Mouse (Mus musculus) limb, embryonic 14.5 days (tissue): ENCODE data around the gene Gm8369. TPM values are rescaled to one million over a fixed set of nuclear protein-coding genes. Genes with fewer than 3 reads are reported as not detected.
"Not testable (repeated sequence)": the region's sequence is repeated elsewhere in the genome, so short reads cannot be mapped to it uniquely, and the experiment has no call there.

Experiments
- ATAC-seq: fragments of 200-750 bp; cut with Nextera tagmentation; 2 replicates; pipeline ENCODE4 v1.8.0; 2017; ENCODE audit warnings: low read depth, moderate number of reproducible peaks, moderate TSS enrichment; ENCODE audit not compliant: low FRiP score
- DNase-seq: peaks from one replicate; pipeline ENCODE4 v3.0.0-alpha.2; 2015; ENCODE audit warnings: low spot score
- H3K27ac ChIP-seq: fragments of 300-500 bp; sonication (generic); replicated peaks from 2 replicates; pipeline ENCODE4 v1.5.1; 2014; ENCODE audit warnings: low read depth, mild to moderate bottlenecking, low read length, moderate library complexity, mixed read lengths
- H3K27me3 ChIP-seq: fragments of 300-500 bp; sonication (generic); 2 replicates; pipeline ENCODE4 v1.6.1; 2014; ENCODE audit warnings: low read length, mixed read lengths; ENCODE audit not compliant: control insufficient read depth, insufficient read depth
- H3K36me3 ChIP-seq: fragments of 300-500 bp; sonication (generic); 2 replicates; pipeline ENCODE4 v1.6.1; 2014; ENCODE audit warnings: mild to moderate bottlenecking, low read length, moderate library complexity, mixed read lengths; ENCODE audit not compliant: control insufficient read depth, insufficient read depth
- H3K4me1 ChIP-seq: fragments of 300-500 bp; sonication (generic); 2 replicates; pipeline ENCODE4 v1.6.1; 2014; ENCODE audit warnings: antibody characterized with exemption, low read length, mixed read lengths; ENCODE audit not compliant: control insufficient read depth, insufficient read depth
- H3K4me2 ChIP-seq: fragments of 300-500 bp; sonication (generic); replicated peaks from 2 replicates; pipeline ENCODE4 v1.6.1; 2014; ENCODE audit warnings: low read depth, mild to moderate bottlenecking, low read length, moderate library complexity; ENCODE audit not compliant: severe bottlenecking
- H3K4me3 ChIP-seq: fragments of 300-500 bp; sonication (generic); replicated peaks from 2 replicates; pipeline ENCODE4 v1.5.1; 2014; ENCODE audit warnings: low read length
- H3K9ac ChIP-seq: fragments of 300-500 bp; sonication (generic); 2 replicates; pipeline ENCODE4 v1.6.1; 2014; ENCODE audit warnings: mild to moderate bottlenecking, low read depth, low read length, moderate library complexity; ENCODE audit not compliant: severe bottlenecking
- H3K9me3 ChIP-seq: fragments of 300-500 bp; sonication (generic); 2 replicates; pipeline ENCODE4 v1.6.1; 2016; ENCODE audit warnings: low read length; ENCODE audit not compliant: control insufficient read depth
- POLR2A ChIP-seq: fragments of 200-500 bp; IDR thresholded peaks from 2 replicates; pipeline ENCODE4 v1.8.0; 2012; ENCODE audit warnings: inconsistent platforms, mild to moderate bottlenecking, moderate library complexity, borderline replicate concordance; ENCODE audit not compliant: insufficient read depth, insufficient read length; ENCODE audit errors: extremely low read depth
- WGBS: fragments of 180-500 bp; shearing (Covaris S2); extraction: QIAGEN DNeasy Blood & Tissue Kit; methylation state at CpG from one replicate; pipeline ENCODE4 v1.1.7; 2014; 5-methylcytosine and 5-hydroxymethylcytosine counted together
- polyA plus RNA-seq, 2 experiments: library from polyadenylated mRNA; depleted of rRNA in 1 of 2; stranded (reverse) in 1 of 2; unstranded in 1 of 2; fragments of >200 nt; fragmentation: Nextera tagmentation in 1 of 2; extraction: Ambion mirVana in 1 of 2; gene quantifications; 2 replicates each; pipeline versions ENCODE4 v1.2.1 to v1.2.3; 2012 to 2014

Gm8369 gene
- polyA plus RNA-seq, 2 experiments, result 0.11 TPM; not detected in 1

DNA sequence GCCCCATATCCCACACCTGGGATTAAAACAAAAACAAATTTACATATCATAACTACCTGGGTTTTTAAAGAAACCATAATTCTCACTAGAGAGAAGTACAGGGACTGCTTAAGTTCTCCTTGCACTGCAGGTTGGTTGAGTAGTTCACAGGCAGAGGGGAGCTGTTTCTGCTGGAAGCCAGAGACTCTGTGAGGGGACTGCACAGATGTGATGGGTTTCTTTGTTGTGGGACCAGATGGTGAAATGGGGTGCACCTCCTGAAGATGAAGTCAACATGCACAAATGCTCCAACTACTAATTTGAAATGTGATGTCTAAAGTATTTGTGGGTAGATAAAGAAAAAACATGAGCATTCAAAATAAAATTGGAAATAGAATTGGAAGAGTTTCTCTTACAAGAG is 62.2 kb downstream of the Gm8369 start:
- no peak overlapping the region for H3K4me3 ChIP-seq
- H3K4me1 ChIP-seq, result no peaks in the 10 kb centered on the region
- no peak for TF ChIP-seq POLR2A
- no peaks in the 10 kb centered on the region for H3K9me3 ChIP-seq
- no peak overlapping the region for H3K4me2 ChIP-seq
- no peak overlapping the region for H3K9ac ChIP-seq
- ATAC-seq, result no peak
- H3K27ac ChIP-seq, result no peak overlapping the region
- no peaks in the 10 kb centered on the region for H3K36me3 ChIP-seq
- no peaks in the 10 kb centered on the region for H3K27me3 ChIP-seq
- no peak for DNase-seq

DNA sequence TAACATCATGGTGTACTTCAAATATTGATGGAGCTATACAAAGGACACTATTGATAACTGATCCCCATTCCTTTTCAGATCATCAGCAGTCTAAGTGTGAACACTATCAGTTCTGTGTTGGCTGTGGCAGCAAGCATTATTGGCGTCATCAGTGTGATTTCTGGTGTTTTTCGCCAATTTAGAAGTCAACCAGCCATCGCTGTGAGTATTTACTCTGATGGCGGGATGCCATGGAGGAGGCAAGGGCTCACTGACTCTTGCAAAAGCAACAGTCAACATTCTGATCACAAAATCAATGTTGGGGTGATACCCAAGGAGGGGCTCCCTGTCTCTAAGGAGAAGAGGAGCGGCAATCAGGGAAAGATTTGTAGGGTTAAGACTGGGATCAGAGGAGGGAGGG is 69.0 kb downstream of the Gm8369 start:
- DNase-seq, result no peak

GRCm38 (mm10) chr19:11559560-11559959 is 73.8 kb downstream of the Gm8369 start:
- not testable (repeated sequence) for H3K36me3 ChIP-seq, H3K27me3 ChIP-seq, H3K9ac ChIP-seq, ATAC-seq, DNase-seq, H3K4me3 ChIP-seq, H3K4me1 ChIP-seq, H3K9me3 ChIP-seq, H3K4me2 ChIP-seq, H3K27ac ChIP-seq

More for the DNA sequence above, 69.0 kb downstream of the Gm8369 start:
- 88% methylated on average over 5 of the region's 5 CpGs for WGBS
- H3K27ac ChIP-seq, result no peak overlapping the region
- TF ChIP-seq POLR2A, result no peak
- no peak overlapping the region for H3K9ac ChIP-seq
- H3K4me3 ChIP-seq, result no peak overlapping the region
- ATAC-seq, result no peak
- H3K27me3 ChIP-seq, result no peaks in the 10 kb centered on the region
- no peaks in the 10 kb centered on the region for H3K4me1 ChIP-seq
- H3K4me2 ChIP-seq, result no peak overlapping the region
- no peaks in the 10 kb centered on the region for H3K9me3 ChIP-seq
- H3K36me3 ChIP-seq, result no peaks in the 10 kb centered on the region

Other genes with a start within 250 kb of the Gm8369 start
- not detected in 2 replicates for gene Ms4a1, start 219.7 kb upstream of the Gm8369 start, polyA plus RNA-seq (2012; rRNA removed)
- not detected in 2 replicates for gene Ms4a1, start 219.7 kb upstream of the Gm8369 start, polyA plus RNA-seq (2014; fragmentation: Nextera tagmentation; extraction: Ambion mirVana)
- gene Ms4a5, start 202.1 kb upstream of the Gm8369 start, polyA plus RNA-seq (2012; rRNA removed), result not detected in 2 replicates
- gene Ms4a5, start 202.1 kb upstream of the Gm8369 start, polyA plus RNA-seq (2014; fragmentation: Nextera tagmentation; extraction: Ambion mirVana), result not detected in 2 replicates
- gene Ms4a14, start 171.5 kb upstream of the Gm8369 start, polyA plus RNA-seq (2012; rRNA removed), result 0.35 and 0.41 TPM in 2 replicates
- 0.10 and 0.11 TPM in 2 replicates for gene Ms4a14, start 171.5 kb upstream of the Gm8369 start, polyA plus RNA-seq (2014; fragmentation: Nextera tagmentation; extraction: Ambion mirVana)
- gene Ms4a7, start 149.8 kb upstream of the Gm8369 start, polyA plus RNA-seq (2012; rRNA removed), result 4.6 and 5.7 TPM in 2 replicates
- 11.2 and 12.3 TPM in 2 replicates for gene Ms4a7, start 149.8 kb upstream of the Gm8369 start, polyA plus RNA-seq (2014; fragmentation: Nextera tagmentation; extraction: Ambion mirVana)
- gene Ms4a4a, start 110.4 kb upstream of the Gm8369 start, polyA plus RNA-seq (2012; rRNA removed), result 1.2 and 1.9 TPM in 2 replicates
- 3.3 and 4.4 TPM in 2 replicates for gene Ms4a4a, start 110.4 kb upstream of the Gm8369 start, polyA plus RNA-seq (2014; fragmentation: Nextera tagmentation; extraction: Ambion mirVana)
- gene Ms4a4c, start 81.2 kb upstream of the Gm8369 start, polyA plus RNA-seq (2012; rRNA removed), result 0.49 and 0.60 TPM in 2 replicates
- gene Ms4a4c, start 81.2 kb upstream of the Gm8369 start, polyA plus RNA-seq (2014; fragmentation: Nextera tagmentation; extraction: Ambion mirVana), result 0.69 and 2.2 TPM in 2 replicates
- gene Ms4a4b, start 42.4 kb upstream of the Gm8369 start, polyA plus RNA-seq (2012; rRNA removed), result 0.06 TPM in 1 of 2 replicates, not detected in the other
- gene Ms4a4b, start 42.4 kb upstream of the Gm8369 start, polyA plus RNA-seq (2014; fragmentation: Nextera tagmentation; extraction: Ambion mirVana), result 0.19 and 0.26 TPM in 2 replicates
- 4.2 and 7.2 TPM in 2 replicates for gene Ms4a6c, start 16.6 kb upstream of the Gm8369 start, polyA plus RNA-seq (2012; rRNA removed)
- 6.8 and 9.4 TPM in 2 replicates for gene Ms4a6c, start 16.6 kb upstream of the Gm8369 start, polyA plus RNA-seq (2014; fragmentation: Nextera tagmentation; extraction: Ambion mirVana)
- 6.0 and 6.9 TPM in 2 replicates for gene Ms4a6b, start 30.6 kb downstream of the Gm8369 start, polyA plus RNA-seq (2012; rRNA removed)
- gene Ms4a6b, start 30.6 kb downstream of the Gm8369 start, polyA plus RNA-seq (2014; fragmentation: Nextera tagmentation; extraction: Ambion mirVana), result 9.4 and 10.0 TPM in 2 replicates
- 0.83 and 0.97 TPM in 2 replicates for gene Ms4a4d, start 50.9 kb downstream of the Gm8369 start, polyA plus RNA-seq (2012; rRNA removed)
- 2.1 and 2.2 TPM in 2 replicates for gene Ms4a4d, start 50.9 kb downstream of the Gm8369 start, polyA plus RNA-seq (2014; fragmentation: Nextera tagmentation; extraction: Ambion mirVana)
- 5.3 and 5.4 TPM in 2 replicates for gene Ms4a6d, start 118.9 kb downstream of the Gm8369 start, polyA plus RNA-seq (2012; rRNA removed)
- gene Ms4a6d, start 118.9 kb downstream of the Gm8369 start, polyA plus RNA-seq (2014; fragmentation: Nextera tagmentation; extraction: Ambion mirVana), result 7.4 TPM in 2 replicates
- 0.99 and 1.5 TPM in 2 replicates for gene Ms4a2, start 137.8 kb downstream of the Gm8369 start, polyA plus RNA-seq (2012; rRNA removed)
- gene Ms4a2, start 137.8 kb downstream of the Gm8369 start, polyA plus RNA-seq (2014; fragmentation: Nextera tagmentation; extraction: Ambion mirVana), result 1.8 and 1.9 TPM in 2 replicates
- 0.13 TPM in 1 of 2 replicates, not detected in the other for gene Ms4a3, start 154.9 kb downstream of the Gm8369 start, polyA plus RNA-seq (2012; rRNA removed)
- gene Ms4a3, start 154.9 kb downstream of the Gm8369 start, polyA plus RNA-seq (2014; fragmentation: Nextera tagmentation; extraction: Ambion mirVana), result 0.39 TPM in 1 of 2 replicates, not detected in the other
- gene Oosp2, start 174.6 kb downstream of the Gm8369 start, polyA plus RNA-seq (2012; rRNA removed), result not detected in 2 replicates
- not detected in 2 replicates for gene Oosp2, start 174.6 kb downstream of the Gm8369 start, polyA plus RNA-seq (2014; fragmentation: Nextera tagmentation; extraction: Ambion mirVana)
- gene Oosp1, start 205.2 kb downstream of the Gm8369 start, polyA plus RNA-seq (2012; rRNA removed), result not detected in 2 replicates
- not detected in 2 replicates for gene Oosp1, start 205.2 kb downstream of the Gm8369 start, polyA plus RNA-seq (2014; fragmentation: Nextera tagmentation; extraction: Ambion mirVana)
- not detected in 2 replicates for gene Oosp3, start 211.1 kb downstream of the Gm8369 start, polyA plus RNA-seq (2012; rRNA removed)
- not detected in 2 replicates for gene Oosp3, start 211.1 kb downstream of the Gm8369 start, polyA plus RNA-seq (2014; fragmentation: Nextera tagmentation; extraction: Ambion mirVana)